Mouse (Mus musculus) gastrocnemius, adult 18-20 months (tissue): Measurements from ENCODE around the gene Oprm1. TPM values are rescaled to one million over a fixed set of nuclear protein-coding genes. Genes with fewer than 3 reads are reported as not detected.

Source experiments
- DNase-seq: peaks from one replicate; pipeline ENCODE4 v3.0.0; 2021; ENCODE audit warnings: low spot score
- total RNA-seq, 2 experiments: library from RNA; stranded (reverse); gene quantifications; 2 replicates each; pipeline ENCODE4 v1.2.3; 2021

Oprm1 gene
- total RNA-seq, 2 experiments from 2014 or later, result not detected

GRCm38 (mm10) chr10:6890348-6891009 lies 132.2 kb downstream of the Oprm1 start:
- no peak for DNase-seq

GRCm38 (mm10) chr10:6895796-6896195 lies 137.5 kb downstream of the Oprm1 start:
- DNase-seq, result no peak

GRCm38 (mm10) chr10:6896659-6897303 lies 138.5 kb downstream of the Oprm1 start:
- no peak for DNase-seq

- no peak for DNase-seq
These were observed 141.8 kb downstream of the Oprm1 start for GRCm38 (mm10) chr10:6900126-6900525.

- DNase-seq, result no peak
These were observed 143.6 kb downstream of the Oprm1 start for GRCm38 (mm10) chr10:6901819-6902393.

GRCm38 (mm10) chr10:6909763-6910162 lies 151.5 kb downstream of the Oprm1 start:
- no peak for DNase-seq

GRCm38 (mm10) chr10:6915991-6916390 lies 157.7 kb downstream of the Oprm1 start:
- DNase-seq, result no peak

- DNase-seq, result no peak
These were observed 158.4 kb downstream of the Oprm1 start for GRCm38 (mm10) chr10:6916545-6917257.

- no peak for DNase-seq
These were observed 168.4 kb downstream of the Oprm1 start for GRCm38 (mm10) chr10:6926724-6927123.

GRCm38 (mm10) chr10:6927600-6928223 lies 169.4 kb downstream of the Oprm1 start:
- DNase-seq, result no peak

- no peak for DNase-seq
These were observed 170.6 kb downstream of the Oprm1 start for GRCm38 (mm10) chr10:6928905-6929304.

GRCm38 (mm10) chr10:6930398-6930797 lies 172.1 kb downstream of the Oprm1 start:
- no peak for DNase-seq

GRCm38 (mm10) chr10:6930889-6931288 lies 172.6 kb downstream of the Oprm1 start:
- no peak for DNase-seq

GRCm38 (mm10) chr10:6934776-6935175 lies 176.5 kb downstream of the Oprm1 start:
- no peak for DNase-seq

GRCm38 (mm10) chr10:6936671-6937425 lies 178.5 kb downstream of the Oprm1 start:
- no peak for DNase-seq

GRCm38 (mm10) chr10:6953115-6953514 lies 194.8 kb downstream of the Oprm1 start:
- no peak for DNase-seq

GRCm38 (mm10) chr10:6954533-6954932 lies 196.2 kb downstream of the Oprm1 start:
- no peak for DNase-seq

GRCm38 (mm10) chr10:6956357-6956756 lies 198.1 kb downstream of the Oprm1 start:
- DNase-seq, result no peak

- no peak for DNase-seq
These were observed 200.5 kb downstream of the Oprm1 start for GRCm38 (mm10) chr10:6958791-6959190.

GRCm38 (mm10) chr10:6967588-6968242 lies 209.4 kb downstream of the Oprm1 start:
- DNase-seq, result no peak
